Mouse (Mus musculus) heart, postnatal 10 days (tissue): ENCODE results near the gene Cyp4a31. TPM values are rescaled to one million over a fixed set of nuclear protein-coding genes. Genes with fewer than 3 reads are reported as not detected.
"Not testable (repeated sequence)": the region's sequence is repeated elsewhere in the genome, so short reads cannot be mapped to it uniquely, and the experiment has no call there.

Experiments
- DNase-seq, 2 experiments: peaks; one replicate each; pipeline ENCODE4 v3.0.0; 2021
- intact Hi-C: fragments of 180-260 bp; cut with DNase I; formaldehyde crosslinking; loops from one replicate; pipeline ENCODE4 v1.15.1; 2025
- total RNA-seq, 2 experiments: library from RNA; stranded (reverse); gene quantifications; 2 replicates each; pipeline ENCODE4 v1.2.3; 2021

The Cyp4a31 gene
- not detected for total RNA-seq

DNA sequence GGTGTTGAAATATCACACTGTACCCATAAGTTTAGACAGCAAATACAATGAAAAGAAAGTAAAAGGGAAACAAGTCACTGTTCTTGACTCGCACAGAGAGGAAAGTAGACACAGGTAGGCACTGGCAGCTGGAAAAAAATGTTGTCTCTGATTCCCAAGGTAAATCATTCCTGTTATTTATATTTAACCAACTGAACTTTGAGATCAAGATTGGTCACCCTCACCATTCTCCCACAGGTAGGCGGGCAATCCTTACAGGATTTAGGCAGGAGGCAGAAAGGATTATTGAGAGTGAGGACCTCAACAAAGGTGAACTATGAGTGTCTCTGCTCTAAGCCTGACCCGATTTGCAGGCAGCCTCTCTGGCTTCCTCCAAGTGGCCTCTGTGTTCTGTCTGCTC lies at the start of gene Cyp4a31:
Gene Cyp4a31, plus strand, starts transcription at position 249 of the 400 bp plus-strand sequence.
- intact Hi-C loops, result no loop called here
- DNase-seq, result no peak

DNA sequence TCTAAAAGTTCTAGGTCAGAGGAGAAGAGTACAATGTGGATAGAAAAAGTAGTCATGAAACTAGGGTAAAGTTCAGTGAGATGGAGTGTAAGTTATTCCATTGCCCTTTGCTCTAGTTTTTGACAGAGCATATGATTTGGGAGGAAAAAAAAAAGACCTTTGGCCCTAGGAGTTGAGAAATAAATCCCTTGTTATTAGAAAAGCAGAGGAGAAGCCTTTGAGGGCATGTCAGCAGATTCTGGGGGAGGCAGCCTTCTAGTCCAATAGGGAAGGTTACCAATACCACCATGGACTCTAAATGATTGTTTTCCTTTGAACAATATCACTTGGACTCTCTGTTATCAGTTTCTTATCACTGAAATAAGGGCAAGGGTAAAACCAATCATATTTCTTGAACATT lies 49.5 kb upstream of the Cyp4a31 start:
- intact Hi-C loops, result not testable (repeated sequence)

GRCm38 (mm10) chr4:115518000-115518399 lies 45.4 kb upstream of the Cyp4a31 start, which contains the start of gene Cyp4a10:
TSS of gene Cyp4a10 (plus strand) at chr4:115518264.
- DNase-seq, result not testable (repeated sequence)

More for the DNA sequence above, 49.5 kb upstream of the Cyp4a31 start:
- DNase-seq, result peak in 1 of 2 experiments; percentile 2

DNA sequence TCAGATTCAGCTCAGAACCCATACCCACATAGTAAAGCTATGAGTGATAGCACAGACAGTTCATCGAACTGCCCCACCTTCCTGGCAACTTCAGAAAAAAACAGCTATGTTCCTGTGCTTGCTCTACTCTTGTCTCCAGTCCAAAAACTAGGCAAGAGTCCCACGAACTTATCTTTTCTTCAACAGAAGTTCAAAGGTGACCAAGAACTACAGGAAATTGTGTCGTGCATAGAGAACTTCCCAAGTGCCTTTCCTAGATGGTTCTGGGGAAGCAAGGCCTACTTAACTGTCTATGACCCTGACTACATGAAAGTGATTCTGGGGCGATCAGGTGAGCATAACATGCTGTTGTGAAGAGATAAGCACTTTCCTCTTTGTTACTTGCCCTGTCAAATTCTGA lies 44.0 kb upstream of the Cyp4a31 start:
- DNase-seq, result no peak
- intact Hi-C loops, result no loop called here

More at GRCm38 (mm10) chr4:115518000-115518399, 45.4 kb upstream of the Cyp4a31 start, which contains the start of gene Cyp4a10:
- intact Hi-C loops, result not testable (repeated sequence)

DNA sequence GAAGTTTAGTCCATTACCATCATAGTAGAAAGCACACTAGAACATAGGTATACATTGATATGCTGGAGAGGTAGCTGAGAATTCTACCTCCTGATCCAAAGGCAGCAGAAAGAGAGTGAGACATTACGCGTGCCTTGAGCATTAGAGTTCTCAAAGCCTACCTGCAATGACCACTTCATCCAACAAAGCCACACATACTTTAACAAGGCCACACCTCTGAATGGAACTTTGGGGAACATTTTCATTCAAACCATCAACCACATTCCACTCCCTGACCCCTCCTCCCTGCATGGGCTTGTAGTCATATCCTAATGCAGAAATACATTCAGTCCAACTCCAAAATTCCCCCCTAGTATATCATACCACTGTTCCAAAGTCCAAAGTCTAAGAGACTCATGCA lies 41.7 kb upstream of the Cyp4a31 start:
- DNase-seq, result no peak
- intact Hi-C loops, result no loop called here

DNA sequence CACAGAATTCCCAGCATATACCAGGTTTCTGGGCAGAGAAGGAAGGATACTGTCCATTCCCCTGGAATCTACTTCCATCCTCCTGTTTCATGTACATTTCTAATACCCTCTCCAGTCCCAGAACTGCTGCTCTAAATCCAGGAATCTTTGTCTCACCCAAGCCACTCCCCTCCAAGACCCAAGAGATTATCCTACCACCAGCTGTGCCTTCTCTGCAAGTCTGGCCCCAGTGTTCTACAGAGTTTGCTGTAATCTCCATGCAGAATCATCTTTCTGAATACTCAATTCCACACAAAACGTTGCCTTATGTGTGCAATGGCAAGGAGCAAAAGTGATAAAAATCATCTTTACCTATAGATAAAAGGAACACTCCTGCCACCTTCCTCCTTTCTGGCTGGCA lies 18.3 kb upstream of the Cyp4a31 start:
- peak in 1 of 2 experiments; percentile 18 for DNase-seq
- intact Hi-C loops, result loop anchor here (5.0 kb wide), 1 partner anchor 47 kb away; no protein-coding TSS in a partner anchor

DNA sequence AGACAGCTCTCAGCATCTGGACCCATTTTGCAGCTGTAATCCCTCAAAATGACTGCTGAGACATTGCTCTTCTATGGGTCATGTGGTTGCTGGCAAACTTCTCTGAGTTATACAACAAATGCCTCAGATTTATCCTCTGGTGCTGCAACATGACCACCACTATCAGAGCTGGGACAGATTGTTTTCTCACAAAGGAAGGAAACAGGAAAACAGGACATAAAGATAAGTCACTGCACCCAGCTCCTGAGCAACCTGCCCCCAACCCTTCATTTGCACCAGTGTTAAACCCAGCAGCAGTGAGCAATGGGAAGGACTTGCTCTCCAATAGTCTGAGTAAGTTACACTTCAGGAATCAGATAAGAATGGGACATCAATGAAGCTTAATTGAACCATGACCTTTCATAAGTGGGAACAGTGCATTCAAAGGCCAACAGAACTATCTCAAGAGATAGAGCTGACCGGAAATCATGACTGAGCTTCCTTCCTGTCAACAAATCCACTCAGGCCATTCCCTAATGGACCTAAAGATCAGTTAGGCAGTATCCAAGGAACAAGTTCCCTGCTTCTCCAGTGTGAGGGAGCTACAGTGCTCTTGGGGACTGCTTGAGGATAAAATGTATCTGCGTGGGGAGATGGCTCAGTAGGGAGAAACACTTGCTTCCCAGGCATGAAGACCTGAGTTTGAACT lies 17.2 kb upstream of the Cyp4a31 start:
- intact Hi-C loops, result loop anchor here (5.0 kb wide), 1 partner anchor 46 kb away; no protein-coding TSS in a partner anchor
- peak; percentile 27 to 43 for DNase-seq

- intact Hi-C loops, result no loop called here
- DNase-seq, result no peak
These were observed 10.7 kb upstream of the Cyp4a31 start for GRCm38 (mm10) chr4:115552726-115553125.

DNA sequence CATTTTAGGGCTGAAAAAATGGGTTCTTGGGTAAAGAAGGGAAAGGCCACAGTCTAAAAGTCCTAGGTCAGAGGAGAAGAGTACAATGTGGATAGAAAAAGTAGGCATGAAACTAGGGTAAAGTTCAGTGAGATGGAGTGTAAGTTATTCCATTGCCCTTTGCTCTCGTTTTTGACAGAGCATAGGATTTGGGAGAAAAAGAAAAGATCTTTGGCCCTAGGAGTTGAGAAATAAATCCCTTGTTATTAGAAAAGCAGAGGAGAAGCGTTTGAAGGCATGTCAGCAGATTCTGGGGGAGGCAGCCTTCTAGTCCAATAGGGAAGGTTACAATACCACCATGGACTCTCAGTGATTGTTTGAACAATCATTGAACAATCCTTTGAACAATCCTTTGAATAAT lies 7.9 kb upstream of the Cyp4a31 start:
- intact Hi-C loops, result no loop called here
- no peak for DNase-seq

GRCm38 (mm10) chr4:115557861-115558561 lies 5.4 kb upstream of the Cyp4a31 start:
- intact Hi-C loops, result no loop called here

DNA sequence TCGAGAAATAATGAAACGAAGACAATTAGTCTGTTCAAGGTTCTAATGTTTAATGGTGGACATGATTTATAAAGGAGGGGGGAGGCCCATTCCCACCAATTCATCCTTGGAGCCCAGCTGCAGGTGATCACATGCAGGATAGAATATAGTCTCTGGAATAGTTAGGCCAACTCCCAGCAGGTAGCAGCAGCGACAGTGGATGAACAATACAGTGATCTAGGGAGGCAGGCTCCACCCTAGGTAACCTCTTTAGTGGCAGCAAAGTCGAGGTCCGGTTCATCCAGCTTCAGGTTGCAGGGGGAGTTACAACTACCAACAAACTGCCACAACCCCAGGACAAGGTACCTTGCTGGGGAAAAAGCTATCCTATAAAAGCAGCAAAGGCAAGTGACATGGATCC lies 2.2 kb upstream of the Cyp4a31 start:
- DNase-seq, intact Hi-C loops: not testable (repeated sequence)

More at GRCm38 (mm10) chr4:115557861-115558561, 5.4 kb upstream of the Cyp4a31 start:
- DNase-seq, result no peak

DNA sequence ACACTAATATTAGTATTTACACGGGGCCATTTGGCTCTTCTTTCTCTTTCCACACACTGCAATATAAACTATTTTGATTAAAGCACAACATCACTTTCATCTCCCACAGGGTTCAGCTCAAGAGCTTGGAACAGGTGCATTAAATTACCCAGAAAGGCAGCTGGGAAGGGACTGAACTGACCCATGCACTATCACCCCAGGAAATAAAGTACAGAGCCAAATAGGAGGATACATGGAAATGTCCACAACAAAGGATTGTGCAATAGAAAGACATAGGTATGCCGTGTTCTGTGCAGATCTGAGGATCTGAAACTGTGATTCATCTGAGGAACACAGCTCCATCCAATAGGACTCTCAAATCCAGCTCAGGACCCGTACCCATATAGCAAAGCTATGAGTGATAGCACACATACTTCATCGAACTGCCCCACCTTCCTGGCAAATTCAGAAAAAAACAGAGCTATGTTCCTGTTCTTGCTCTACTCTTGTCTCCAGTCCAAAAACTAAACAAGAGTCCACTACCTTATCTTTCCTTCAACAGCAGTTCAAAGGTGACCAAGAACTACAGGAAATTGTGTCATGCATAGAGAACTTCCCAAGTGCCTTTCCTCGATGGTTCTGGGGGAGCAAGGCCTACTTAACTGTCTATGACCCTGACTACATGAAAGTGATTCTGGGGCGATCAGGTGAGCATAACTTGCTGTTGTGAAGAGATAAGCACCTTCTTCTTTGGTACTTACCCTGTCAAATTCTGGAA lies 1.2 kb downstream of the Cyp4a31 start:
- DNase-seq, intact Hi-C loops: not testable (repeated sequence)

DNA sequence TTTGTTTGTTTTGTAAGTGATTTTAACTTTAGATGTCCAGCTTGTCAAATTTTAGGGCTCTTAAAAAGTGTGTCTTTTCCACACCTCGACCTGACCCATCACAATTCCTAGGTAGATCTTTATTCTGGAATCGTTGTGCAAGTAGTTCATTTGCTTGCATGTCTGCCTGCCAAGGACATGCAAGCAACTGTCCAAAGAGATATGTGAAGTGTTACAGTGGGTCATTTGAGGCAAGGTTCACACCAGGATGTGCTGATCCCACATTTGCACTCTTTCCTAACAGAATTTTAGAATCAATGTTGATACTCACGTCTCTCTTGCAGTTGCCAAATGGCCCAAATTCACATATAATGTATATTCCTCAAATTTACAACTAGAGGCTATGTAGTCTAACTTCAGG lies 11.8 kb downstream of the Cyp4a31 start:
- DNase-seq, result no peak

GRCm38 (mm10) chr4:115575776-115576175 lies 12.3 kb downstream of the Cyp4a31 start:
- intact Hi-C loops, result no loop called here
- DNase-seq, result no peak

More for the DNA sequence above, 11.8 kb downstream of the Cyp4a31 start:
- intact Hi-C loops, result no loop called here

DNA sequence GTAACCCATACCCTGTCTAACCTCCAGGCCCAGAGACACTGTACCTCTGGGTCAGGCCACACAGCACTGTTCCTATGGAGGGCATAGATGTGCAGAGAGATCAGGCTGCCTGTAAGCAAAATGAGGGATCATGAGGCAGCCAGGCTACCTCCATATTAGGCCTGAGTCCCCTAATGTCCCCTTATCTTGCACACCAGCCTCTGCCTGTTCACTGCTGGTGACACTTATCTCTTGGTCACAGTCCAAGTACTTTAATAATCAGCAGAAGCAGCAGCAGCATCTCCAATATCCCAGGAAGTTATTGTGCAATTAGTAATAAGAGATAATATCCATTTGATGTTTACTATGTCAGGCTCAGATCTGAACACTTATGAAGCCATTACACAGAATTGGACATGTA lies 19.6 kb downstream of the Cyp4a31 start:
- intact Hi-C loops, result no loop called here
- no peak for DNase-seq

DNA sequence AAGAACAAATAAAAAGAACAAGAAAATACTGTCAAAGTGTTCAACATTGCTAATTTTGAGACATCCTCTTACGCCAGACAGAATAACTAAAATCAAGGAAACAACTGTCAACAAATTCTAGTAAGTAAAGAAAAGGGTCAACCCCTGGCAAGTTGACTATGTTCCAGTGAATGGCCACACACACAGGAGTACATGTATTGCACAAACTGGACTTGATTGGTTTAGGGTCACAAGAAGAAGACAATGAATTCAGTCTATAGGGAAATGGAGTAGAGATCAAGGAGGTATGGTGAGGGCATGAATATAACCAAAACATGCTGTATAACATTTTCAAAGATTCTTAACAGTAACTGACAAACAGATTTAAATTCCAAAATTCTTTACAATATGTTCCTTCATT lies 32.9 kb downstream of the Cyp4a31 start:
- intact Hi-C loops, result no loop called here
- DNase-seq, result no peak

DNA sequence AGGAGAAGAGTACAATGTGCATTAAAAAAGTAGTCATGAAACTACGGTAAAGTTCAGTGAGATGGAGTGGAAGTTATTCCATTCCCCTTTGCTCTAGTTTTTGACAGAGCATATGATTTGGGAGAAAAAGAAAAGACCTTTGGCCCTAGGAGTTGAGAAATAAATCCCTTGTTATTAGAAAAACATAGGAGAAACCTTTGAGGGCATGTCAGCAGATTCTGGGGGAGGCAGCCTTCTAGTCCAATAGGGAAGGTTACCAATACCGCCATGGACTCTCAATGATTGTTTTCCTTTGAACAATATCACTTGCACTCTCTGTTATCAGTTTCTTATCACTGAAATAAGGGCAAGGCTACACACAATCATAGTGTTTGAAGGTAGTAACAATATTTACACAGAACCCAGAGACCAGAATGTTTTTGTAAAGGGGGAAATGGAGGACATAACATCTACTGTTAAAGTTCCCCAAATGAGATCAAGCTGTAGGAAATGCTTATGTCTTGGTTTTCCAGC lies 33.4 kb downstream of the Cyp4a31 start:
- DNase-seq, result no peak
- intact Hi-C loops, result no loop called here

DNA sequence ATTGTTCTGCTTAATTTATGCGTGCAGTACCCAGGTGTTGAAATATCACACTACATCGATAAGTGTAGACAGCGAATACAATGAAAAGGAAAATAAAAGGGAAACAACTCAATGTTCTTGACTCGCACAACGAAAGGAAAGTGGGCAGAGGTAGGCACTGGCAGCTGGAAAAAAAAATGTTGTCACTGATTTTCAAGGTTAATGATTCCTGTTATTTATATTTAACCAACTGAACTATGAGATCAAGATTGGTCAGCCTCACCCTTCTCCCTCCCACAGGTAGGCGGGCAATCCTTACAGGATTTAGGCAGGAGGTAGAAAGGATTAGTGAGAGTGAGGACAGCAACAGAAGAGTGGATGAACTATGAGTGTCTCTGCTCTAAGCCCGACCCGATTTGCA lies 37.2 kb downstream of the Cyp4a31 start, which contains the start of gene Cyp4a32:
Gene Cyp4a32, plus strand, starts transcription at position 359 of the 400 bp plus-strand sequence.
- intact Hi-C loops, result not testable (repeated sequence)

DNA sequence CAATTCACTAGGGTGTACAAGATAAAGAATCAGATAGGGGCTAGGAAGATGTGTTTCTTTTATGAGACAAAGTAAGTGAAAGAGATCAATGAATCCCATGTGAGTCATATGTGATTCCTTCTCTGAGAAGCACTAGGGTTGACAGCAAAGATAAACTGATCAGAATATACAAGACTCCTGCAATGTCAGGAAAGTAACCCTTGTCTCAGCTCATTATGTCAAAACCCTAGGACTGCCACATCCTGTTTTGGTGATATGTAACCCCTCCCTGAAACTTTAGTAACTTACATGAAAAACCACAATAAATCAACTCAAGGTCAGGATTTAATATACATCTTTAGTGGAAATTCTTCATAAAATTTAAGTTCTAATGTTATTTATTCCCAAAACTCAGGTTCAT lies 50.6 kb downstream of the Cyp4a31 start:
- intact Hi-C loops, result no loop called here
- DNase-seq, result no peak

More for the DNA sequence above, 37.2 kb downstream of the Cyp4a31 start, which contains the start of gene Cyp4a32:
- not testable (repeated sequence) for DNase-seq

GRCm38 (mm10) chr4:115625560-115625959 lies 62.1 kb downstream of the Cyp4a31 start:
- DNase-seq, intact Hi-C loops: not testable (repeated sequence)
